Mouse (Mus musculus) kidney, adult 11 months (tissue): ENCODE results near the gene Sesn3.
"Not testable (repeated sequence)": the region's sequence is repeated elsewhere in the genome, so short reads cannot be mapped to it uniquely, and the experiment has no call there.

ENCODE experiments used
- DNase-seq: peaks from one replicate; pipeline ENCODE4 v3.0.0; 2022

The Sesn3 gene

DNA sequence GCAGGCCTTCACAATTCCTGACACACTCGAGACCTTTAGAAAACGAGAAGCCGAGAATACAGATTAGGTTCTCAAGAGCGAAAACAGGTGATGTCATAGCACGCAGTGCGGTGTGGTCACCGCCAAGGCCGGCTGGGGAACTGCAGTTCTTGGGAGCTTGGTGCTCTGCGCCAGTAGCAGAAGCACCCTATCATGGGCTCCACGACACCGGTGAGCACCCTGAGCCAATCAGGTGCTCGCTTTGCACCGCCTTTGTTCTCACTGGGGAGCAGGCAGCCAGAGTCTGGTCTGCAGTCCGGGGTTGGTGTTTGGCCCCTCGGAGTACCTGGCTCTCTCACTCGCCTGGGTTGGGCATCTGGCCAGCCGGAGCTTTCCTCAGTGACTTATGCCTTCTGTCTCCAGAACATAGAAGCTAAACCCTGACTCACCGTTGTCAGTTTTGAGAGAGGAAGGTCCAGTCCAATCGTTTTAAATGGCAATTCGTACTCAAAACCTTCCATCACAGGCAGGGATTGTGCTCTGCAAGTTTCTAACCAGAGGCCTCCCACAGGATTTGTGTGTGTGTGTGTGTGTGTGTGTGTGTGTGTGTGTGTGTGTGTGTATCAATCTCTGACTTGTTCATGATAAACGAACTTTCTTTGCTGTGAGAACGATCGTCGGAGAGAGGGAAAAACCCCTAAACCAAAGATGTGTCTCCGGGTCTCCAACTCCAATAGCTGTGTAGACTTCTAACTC, at the start of gene Sesn3:
Gene Sesn3, plus strand, starts transcription at position 82 of the 735 bp plus-strand sequence.
- peak; percentile 85 for DNase-seq

DNA sequence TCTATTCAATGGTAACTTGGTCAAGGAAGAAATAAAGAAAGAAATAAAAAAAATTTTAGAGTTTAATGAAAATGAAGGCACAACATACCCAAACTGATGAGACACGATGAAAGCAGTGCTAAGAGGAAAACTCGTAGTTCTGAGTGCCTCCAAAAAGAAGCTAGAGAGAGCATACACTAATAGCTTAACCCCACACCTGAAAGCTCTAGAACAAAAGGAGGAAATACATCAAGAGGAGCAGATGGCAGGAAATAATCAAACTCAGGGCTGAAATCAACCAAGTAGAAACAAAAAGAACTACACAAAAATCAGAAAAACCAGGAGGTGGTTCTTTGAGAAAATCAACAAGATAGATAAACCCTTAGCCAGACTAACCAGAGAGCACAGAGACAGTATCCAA, 47.8 kb upstream of the Sesn3 start:
- not testable (repeated sequence) for DNase-seq

DNA sequence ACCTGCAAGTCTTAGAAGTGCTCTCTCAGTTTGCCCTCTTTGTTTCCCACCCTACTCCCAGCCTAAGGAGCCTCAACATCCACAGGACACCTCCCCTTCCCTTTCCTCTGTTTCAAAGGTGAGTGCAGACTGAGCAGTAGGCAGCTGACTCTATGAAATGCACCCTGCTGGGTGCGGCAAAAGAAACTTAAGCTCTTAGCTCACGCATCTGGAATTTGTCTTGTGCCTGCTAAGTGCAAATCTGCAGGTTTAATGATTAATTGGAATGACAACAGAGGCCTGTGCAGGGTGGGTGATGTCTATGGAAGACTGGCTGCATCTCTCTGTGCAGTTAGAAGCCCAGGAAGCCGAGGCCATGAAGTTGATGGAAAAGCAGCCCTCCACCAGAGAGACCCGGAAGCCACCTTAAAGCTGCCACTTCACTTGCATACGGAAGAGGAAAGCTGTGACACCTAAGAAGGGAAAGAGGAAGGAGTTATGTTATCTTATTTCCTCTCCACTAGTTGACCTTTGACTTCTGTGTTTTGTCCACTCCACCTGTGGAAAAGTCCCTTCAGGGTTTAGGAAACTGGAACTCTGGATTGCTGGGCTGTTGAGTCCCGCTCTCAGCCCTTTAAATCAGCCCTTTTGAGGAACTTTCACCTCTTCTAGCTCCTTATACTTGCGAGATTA, 41.0 kb upstream of the Sesn3 start:
- peak; percentile 60 for DNase-seq

DNA sequence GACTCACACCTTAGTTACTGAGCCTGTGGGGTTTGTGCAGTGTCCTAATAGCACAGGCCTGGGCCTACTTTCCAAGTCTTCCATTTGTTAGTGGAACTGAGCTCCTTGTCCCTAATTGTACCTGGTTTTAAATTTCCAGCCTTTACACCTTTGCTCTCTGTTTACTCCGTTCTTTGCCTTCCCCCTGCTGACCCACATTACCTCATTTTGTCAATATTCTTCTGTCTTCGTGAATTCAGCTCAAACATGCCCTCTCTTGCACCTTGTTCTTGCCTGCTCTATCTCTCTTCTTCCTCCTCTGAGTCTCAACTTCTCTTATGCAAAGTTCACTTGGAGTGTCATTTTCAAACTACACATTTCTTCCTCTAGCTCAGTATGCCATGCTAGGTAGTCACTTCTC, 39.6 kb upstream of the Sesn3 start:
- DNase-seq, result no peak

DNA sequence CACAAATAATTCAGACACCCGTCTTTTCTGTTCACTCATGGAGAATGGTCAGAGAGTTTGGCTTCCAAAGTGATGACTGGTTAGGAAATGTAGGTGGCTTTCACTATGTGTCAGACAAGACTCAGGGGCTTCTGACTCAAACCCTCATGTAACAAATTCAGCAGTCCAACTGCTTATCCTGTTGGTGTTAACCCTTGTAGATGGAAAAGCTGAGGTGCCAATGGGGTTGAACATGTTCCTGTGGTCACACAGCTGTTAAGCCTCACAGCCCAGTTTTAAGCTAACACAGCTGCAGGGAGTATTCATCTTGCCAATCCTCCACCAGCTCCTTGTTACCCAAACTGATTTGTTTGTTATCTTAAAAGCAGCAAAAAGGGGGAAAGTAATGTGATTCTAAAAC, 33.9 kb upstream of the Sesn3 start:
- not testable (repeated sequence) for DNase-seq

DNA sequence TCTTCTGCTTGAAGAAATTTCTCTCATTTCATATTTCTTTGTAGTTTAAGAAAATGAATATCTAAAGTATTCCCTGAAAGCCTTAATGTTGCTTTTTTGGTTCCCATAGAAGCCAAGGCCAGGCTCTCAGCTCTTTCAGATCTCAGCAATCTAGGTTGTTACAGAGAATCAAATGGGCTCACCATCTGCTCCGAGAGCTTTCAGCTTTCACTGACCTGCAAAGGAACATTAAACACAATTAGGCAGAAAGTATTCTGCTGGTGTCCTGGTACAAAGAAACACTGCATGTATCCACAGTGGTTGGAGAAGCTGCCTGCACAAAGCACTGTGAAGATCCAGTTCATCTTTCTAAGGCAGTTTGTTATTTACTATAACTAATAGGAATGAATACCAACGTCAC, 32.6 kb upstream of the Sesn3 start:
- no peak for DNase-seq

DNA sequence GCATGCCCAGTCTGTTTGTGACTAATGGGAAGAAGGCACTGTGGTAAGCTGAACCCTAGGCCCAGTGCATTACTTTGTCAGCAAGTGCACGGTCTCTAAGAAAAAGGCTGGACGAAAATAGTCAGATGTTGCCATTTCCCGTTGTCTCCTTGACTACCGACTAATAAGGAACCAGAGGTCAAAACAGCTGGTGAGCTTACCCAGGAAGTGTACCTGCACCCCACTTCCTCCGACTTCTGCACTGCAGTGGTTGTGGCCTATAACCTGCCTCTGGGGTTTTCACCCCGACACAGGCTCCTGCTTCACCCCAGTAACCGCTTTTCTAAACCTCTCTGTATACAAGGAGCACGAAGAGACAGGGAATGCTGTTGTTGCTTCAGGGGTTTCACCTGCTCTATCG, 30.3 kb upstream of the Sesn3 start:
- DNase-seq, result no peak

DNA sequence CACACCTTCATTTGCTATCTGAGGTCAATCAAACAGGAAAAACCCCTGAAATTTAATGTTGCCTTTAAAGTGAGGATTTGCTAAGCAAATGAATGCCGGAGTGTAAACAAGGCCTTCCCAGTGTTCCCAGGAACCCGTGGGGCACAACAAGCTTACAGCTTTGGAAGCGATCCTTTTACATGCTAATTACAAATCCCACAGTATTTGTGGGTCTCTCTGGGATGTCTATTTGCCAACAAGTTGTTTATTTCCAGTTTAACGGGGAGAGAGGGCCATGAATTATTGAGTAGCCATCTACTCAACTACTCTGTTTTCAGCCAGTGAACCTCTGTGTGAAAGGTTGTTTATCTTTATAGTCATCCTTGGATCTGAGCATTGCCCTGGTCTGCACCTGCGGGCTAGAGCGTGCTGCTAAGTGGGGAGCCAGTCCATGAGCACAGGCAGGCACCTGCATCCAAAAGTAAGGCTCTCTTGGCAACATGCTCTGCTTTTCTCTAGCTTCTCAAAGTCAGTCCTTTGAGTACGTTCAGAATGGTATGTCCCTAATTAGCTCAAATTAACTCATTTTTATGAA, 29.8 kb upstream of the Sesn3 start:
- DNase-seq, result no peak

DNA sequence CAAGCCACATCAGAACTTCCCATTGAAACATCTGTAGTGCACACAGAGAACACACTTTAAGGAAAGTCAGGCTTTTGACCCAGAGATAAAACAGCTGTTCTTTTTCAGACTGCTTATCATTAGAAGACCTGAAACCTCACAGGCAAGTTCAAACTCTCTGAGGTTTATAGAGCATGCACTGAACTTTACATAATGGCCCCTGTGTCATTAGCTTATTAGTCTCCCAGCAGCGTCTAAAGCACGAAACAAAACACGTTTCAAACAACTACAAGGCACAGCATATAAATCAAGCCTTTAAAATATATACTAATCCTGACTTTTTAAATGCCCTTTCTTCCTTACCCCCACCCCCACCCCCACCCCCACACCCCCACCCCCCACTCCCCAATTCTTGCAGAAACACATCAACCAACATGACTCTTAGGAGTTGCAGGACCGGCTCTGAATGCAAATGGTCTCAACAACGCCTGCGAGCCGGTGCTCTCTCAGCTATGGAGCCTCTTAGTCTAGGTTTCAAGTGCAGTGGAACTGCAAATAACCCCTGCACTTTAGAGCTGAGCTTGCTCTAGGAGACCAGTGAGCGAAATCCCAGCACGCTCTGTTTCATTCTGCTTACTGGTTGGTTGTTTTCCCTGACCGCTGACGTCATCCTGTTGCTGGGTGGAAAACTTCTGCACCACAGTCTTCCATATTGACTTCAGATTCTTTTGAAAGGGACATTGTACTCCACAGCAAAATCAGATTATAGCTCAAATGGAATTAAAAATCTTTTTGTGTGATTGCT, 28.7 kb upstream of the Sesn3 start:
- peak; percentile 60 for DNase-seq

DNA sequence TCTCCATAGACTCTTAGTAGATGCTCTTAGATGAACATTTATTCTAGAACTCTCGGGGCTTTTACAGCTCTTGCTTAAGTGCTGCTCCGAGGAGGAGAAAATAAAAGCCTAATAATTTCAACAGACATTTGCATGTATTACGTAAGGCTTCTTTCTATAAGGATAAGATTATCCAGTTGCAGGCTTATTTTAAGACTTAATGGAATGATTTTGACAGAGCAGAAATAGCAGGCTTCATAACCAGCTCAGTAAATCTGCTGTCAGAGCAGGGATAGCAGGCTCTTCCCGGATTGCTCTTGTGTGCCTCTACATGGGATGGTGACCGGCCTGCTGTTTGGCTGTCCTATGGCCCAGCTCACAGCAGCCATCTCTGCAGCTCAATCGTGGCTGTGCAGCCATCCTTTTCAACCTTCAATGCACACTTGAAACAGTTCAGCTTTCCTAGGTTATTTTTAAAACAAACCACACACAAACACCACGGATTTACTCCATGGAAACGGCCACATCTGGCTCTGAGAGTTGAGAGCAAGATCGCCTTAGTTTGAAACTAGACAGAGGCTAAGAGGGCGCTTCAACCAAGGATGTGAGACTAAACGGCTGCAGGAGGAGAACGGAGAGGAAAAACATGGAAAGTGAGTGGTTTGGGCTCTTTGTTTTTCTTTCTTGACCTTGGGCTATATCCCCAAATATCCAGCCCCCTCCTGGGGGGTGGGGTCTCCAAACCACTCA, 27.2 kb upstream of the Sesn3 start:
- no peak for DNase-seq

DNA sequence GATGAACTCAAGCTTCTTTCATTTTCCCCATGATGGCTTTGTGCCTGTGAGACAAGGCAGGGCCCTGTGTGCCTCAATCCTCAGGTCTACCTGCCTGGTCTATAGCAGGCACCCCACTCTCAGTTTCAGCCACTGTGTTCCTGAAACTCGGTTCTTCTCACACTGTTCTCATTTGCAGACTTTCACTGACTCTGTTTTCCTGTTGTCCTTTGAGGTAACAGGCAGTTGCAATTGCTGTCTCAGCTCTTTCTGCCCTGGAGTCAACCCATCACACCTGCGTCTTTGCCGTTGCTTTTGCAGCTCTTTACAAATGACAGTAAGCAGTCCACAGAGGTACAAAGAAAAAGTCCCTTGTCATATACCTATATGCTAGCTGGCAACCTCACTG, 26.7 kb upstream of the Sesn3 start:
- DNase-seq, result no peak

DNA sequence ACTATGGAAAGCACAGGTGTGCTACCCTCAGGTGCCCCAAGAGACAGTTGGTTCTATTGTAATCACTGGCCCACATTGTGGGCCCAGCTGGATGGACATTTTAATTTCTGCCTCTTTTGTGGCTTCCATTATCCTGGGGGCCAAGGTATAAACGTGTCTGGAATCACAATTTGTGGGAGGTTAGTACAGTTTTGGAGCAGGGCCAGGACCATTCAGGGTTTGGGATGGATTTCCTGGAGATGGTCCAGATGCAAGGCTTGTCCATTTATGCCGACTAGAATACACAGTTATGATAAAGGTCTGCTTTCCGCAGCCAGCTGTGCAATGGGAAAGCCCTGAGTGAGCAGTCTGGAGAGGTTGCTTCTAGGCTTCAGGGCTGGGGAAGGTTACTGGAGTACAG, 13.7 kb upstream of the Sesn3 start:
- no peak for DNase-seq

DNA sequence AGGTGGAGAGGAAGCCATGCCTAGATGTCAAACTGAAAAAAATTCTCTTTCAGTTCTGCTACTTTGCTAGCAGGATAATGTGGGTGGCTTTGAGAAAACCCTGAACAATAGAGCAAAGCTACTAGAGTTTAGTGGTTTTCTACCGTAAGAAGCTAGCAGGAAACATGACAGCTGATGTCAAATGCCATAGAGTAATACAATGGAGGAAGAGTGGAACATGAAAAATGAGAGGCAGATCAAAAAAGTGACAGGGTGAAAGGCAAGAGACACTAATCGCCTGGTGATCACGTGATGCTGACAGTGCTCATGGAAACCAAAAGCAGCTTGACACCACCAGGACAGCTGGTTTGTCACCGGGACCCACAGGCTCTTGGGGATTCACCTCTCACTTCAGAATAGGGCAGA, 12.3 kb upstream of the Sesn3 start:
- DNase-seq, result no peak

DNA sequence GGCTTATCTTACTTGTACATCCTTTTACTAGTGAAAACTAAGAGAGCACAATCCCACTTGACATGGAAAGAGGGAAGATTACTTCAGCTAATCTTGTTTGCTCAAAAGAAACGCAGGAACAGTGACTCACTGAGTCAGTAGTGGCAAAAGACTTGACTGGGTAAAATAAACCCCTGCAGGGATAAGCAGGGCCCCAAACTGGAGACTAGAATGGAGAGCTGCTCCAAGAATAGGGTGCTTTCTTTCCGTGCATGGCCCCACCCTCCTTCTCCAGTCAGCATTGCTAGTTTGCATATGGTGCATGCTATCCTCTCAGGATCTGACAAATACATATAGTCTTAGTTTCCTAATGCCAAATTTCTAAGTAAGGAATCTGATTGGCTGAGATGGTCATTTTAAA, 8.4 kb upstream of the Sesn3 start:
- no peak for DNase-seq

DNA sequence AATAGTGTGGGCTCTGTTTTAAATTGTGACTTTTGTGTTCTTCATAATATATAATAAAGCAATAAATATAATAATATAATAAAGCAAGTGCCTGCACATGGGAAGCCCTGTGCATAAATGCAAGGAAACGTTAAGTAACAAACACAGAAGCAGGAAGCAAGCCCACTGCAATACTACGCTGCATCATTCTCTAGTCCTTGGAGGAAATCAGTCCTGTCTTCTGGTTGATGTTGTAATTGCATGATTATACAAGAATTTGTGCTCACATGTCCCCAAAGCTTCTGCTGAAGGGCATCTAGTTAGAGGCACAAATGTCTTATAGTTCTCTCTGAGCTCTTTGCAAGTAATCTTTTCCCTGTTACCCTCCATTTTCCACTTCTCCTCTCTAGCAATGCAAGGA, 6.3 kb upstream of the Sesn3 start:
- no peak for DNase-seq

DNA sequence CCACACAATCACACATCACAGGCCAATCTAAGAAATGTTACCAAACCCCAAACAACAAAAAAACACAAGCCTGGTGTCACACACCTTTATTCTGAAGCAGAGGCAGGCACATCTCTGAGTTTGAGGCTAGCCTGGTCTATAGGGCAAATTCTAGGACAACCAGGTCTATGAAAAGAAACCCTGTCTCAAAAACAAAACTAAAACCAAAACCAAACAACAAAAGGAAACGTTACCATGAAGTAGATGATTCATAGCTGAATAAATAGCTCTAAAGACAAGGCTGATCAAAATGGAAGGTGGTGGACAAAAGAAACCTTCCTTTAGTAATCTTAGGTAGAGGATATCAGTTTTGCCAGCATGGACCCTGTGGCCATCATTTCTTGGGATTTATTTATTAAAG, 1.9 kb upstream of the Sesn3 start:
- no peak for DNase-seq

DNA sequence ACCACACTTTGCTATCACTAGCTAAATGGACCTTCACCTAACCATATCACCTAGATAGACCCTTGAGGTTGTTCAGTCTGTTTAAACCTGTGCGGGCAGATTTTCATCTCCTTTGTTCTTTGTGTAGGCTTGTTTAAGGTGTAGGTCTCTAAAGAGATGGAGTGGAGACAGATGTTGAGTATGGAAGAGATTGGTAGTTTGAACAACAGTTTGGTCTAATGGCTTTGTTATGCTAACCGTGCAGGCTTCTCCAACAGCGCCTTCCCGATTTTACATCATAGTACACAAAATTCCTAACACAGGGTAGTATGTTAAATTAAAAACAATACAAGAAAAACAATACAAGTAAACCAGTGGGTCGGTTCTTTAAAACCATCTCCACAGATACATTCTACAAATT, 281 bp upstream of the Sesn3 start:
- DNase-seq, result no peak

DNA sequence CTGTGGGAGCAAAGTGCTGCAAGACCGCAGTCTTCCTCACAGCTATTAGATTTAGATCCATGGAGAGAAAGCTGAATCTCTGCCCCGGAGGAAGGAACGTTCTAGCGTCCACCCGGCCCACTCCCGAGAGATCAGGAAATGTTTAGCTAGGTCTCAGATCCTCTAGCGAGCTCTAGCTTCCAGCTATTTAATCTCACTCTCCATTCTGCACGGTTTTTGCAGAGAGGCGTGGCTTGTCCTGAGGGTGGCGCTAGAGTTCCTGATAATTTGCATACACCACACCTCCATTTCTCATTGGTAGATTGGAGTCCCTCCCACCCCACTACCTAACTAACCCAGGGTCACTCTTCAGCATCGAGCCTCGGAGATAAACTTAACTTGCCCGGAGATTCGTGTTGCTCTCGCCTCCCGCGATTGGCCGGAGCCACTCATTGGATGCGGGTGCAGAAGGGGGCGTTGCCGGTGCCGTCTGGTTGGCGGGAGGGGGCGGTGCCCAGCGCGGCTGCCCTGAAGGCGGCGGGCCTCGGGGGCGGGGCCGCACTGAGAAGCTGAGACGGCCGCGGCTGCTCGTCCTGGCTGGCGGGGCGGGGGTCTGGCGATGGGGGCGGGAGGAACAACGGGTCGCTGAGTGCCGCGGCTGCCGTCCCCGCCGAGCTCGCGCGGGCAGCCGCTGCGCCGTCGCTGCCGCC, 1.1 kb downstream of the Sesn3 start:
- DNase-seq, result peak; percentile 100

DNA sequence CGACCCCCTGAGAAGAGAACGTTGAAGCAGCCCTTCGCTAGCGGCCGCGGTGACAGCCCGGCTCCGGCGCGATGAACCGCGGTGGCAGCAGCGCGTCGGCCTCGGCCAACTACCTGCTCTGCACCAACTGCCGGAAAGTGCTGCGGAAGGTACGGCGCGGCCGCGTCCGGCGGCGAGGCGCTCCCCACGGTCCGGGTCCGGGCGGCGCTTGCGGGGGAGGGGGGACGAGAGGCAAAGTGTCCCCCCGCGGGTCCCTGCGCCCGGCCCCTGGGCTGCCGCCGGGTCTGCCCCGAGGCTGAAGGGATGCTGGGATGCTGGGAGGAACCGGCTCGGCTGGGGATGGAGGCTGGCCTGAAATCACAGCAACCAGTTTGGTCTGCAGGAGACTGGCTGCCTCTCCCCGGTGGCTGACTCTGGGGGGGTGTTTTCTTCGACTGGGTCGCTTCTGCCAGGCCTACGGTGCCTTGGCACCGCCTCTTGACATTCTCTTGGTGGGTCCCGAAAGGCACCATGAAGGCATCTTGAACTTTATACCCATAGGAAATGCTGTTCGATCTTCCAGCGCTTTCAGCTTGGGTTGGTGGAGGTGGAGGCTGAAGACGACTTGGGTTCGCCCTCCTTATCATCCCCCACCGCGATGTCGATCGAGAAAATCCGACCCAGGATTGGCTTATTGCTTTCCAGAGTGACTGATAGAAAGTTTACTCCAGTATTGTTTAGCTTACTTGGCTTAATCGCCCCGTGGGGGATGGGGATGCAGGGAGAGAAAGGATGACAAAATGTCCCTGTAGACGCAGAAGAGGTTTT, 1.8 kb downstream of the Sesn3 start:
- peak; percentile 57 for DNase-seq

DNA sequence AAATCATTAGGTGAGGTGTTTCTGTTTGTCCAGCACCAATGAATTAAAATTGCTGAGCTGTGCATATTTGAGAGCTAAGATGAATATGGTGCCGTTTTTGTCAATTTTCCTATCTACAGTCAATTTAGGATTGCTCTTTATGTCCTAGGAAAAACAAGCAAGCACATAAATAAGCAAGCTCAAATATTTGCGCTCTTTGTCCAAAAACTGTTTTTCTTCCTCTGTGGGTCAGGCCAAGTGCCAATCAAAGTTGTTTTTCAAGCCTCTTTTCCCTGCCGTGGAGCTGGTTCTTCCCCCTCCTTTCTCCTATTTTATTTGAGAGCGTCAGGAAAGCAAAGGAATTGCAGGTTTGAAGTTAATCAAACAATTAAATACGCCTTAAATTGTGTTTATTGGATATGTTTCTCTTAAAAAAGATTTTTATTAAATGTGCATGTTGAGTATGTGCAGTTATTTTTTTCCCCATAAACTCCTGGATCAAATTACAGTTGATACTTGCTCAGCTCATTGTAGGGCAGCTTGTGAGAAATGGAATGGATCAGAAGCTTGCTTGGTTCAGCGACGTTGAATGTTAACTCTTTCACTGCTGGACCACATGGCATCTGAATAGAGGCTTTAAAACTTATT, 2.6 kb downstream of the Sesn3 start:
- no peak for DNase-seq

DNA sequence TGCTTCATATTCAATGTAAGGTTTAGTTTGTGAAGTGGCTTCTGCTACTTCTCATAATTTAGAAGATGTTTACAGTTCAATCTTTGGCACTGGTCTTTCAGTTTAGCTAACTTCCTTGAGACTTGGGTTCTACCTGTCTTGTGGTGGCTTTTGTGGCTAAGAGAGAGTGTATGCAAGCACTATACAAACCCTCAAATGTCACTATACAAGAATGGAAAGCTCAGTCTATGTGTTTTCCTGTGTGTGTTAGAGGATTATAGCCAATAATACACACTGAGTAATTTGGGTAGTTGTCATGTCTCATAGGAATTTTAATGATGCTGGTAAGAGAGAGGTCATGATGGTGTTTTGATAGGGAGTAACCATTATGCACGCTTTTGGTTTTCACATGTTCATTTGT, 5.8 kb downstream of the Sesn3 start:
- no peak for DNase-seq
